Mouse (Mus musculus) erythroblast, embryonic 14.5 days (primary cell): Measurements from ENCODE around the gene Insl5.

Experiments used
- GATA1 ChIP-seq: IDR thresholded peaks from 2 replicates; pipeline ENCODE4 v1.6.1; 2012; ENCODE audit warnings: low read length, inconsistent platforms, mixed read lengths
- TAL1 ChIP-seq: IDR thresholded peaks from 3 replicates; pipeline ENCODE4 v1.6.1; 2012; ENCODE audit warnings: low read length, inconsistent platforms, mixed read lengths

GRCm38 (mm10) chr4:102989391-102989790 lies 37.3 kb downstream of the Insl5 start:
- no peak for TF ChIP-seq GATA1
- no peak for TF ChIP-seq TAL1
